Mouse (Mus musculus): ENCODE results near the gene Uchl1. TPM values are rescaled to one million over a fixed set of nuclear protein-coding genes. Genes with fewer than 3 reads are reported as not detected.

Uchl1 gene
- polyA plus RNA-seq (2012; rRNA removed), result 1,141 and 1,161 TPM in 2 replicates

- Histone ChIP-seq H3K27ac (ENCODE audit: insufficient read depth, low read length) (peak within 1 kb of the TSS; percentile 86), H3K4me1 (ENCODE audit: control insufficient read depth, insufficient read depth, low read length) (no peaks in the 10 kb centered on the region; the same call in 1 of the 2 replicates), H3K4me3 (ENCODE audit: insufficient read depth, low read length) (peak within 1 kb of the TSS; percentile 87)
- TF ChIP-seq POLR2A (IDR thresholded peaks at IDR 0.05; ENCODE audit: extremely low read depth, insufficient read depth, low read length), result peak; percentile 96
- TF ChIP-seq CTCF (IDR thresholded peaks at IDR 0.05; ENCODE audit: extremely low read depth, insufficient read depth, low read length), result no peak
These were observed at the start of gene Uchl1 for GRCm38 (mm10) chr5:66675983-66676382. Gene Uchl1, plus strand, starts transcription at chr5:66676091.

- H3K4me3 ChIP-seq (ENCODE audit: insufficient read depth, low read length), result no peak overlapping the region
- H3K4me1 ChIP-seq (ENCODE audit: control insufficient read depth, insufficient read depth, low read length), result no peaks in the 10 kb centered on the region
- no peak overlapping the region for H3K27ac ChIP-seq (ENCODE audit: insufficient read depth, low read length)
- TF ChIP-seq CTCF (IDR thresholded peaks at IDR 0.05; ENCODE audit: extremely low read depth, insufficient read depth, low read length), result no peak
- no peak for TF ChIP-seq POLR2A (IDR thresholded peaks at IDR 0.05; ENCODE audit: extremely low read depth, insufficient read depth, low read length)
These were observed 48.1 kb upstream of the Uchl1 start for GRCm38 (mm10) chr5:66627805-66628204.

GRCm38 (mm10) chr5:66635459-66636079, 40.3 kb upstream of the Uchl1 start:
- no peak overlapping the region for H3K4me3 ChIP-seq (ENCODE audit: insufficient read depth, low read length)
- no peak overlapping the region for H3K27ac ChIP-seq (ENCODE audit: insufficient read depth, low read length)
- no peaks in the 10 kb centered on the region for H3K4me1 ChIP-seq (ENCODE audit: control insufficient read depth, insufficient read depth, low read length)
- no peak for TF ChIP-seq POLR2A (IDR thresholded peaks at IDR 0.05; ENCODE audit: extremely low read depth, insufficient read depth, low read length)
- no peak for TF ChIP-seq CTCF (IDR thresholded peaks at IDR 0.05; ENCODE audit: extremely low read depth, insufficient read depth, low read length)

- TF ChIP-seq CTCF (IDR thresholded peaks at IDR 0.05; ENCODE audit: extremely low read depth, insufficient read depth, low read length) (no peak), POLR2A (IDR thresholded peaks at IDR 0.05; ENCODE audit: extremely low read depth, insufficient read depth, low read length) (no peak)
- Histone ChIP-seq H3K4me1 (ENCODE audit: control insufficient read depth, insufficient read depth, low read length) (no peaks in the 10 kb centered on the region), H3K27ac (ENCODE audit: insufficient read depth, low read length) (no peak overlapping the region), H3K4me3 (ENCODE audit: insufficient read depth, low read length) (no peak overlapping the region)
These were observed 33.7 kb upstream of the Uchl1 start for GRCm38 (mm10) chr5:66642156-66642555.

- Histone ChIP-seq H3K4me3 (ENCODE audit: insufficient read depth, low read length) (no peak overlapping the region), H3K4me1 (ENCODE audit: control insufficient read depth, insufficient read depth, low read length) (no peaks in the 10 kb centered on the region), H3K27ac (ENCODE audit: insufficient read depth, low read length) (no peak overlapping the region)
- TF ChIP-seq POLR2A (IDR thresholded peaks at IDR 0.05; ENCODE audit: extremely low read depth, insufficient read depth, low read length) (no peak), CTCF (IDR thresholded peaks at IDR 0.05; ENCODE audit: extremely low read depth, insufficient read depth, low read length) (no peak)
These were observed 32.6 kb upstream of the Uchl1 start for GRCm38 (mm10) chr5:66643260-66643659.

GRCm38 (mm10) chr5:66647504-66647903, 28.4 kb upstream of the Uchl1 start:
- no peaks in the 10 kb centered on the region for H3K4me1 ChIP-seq (ENCODE audit: control insufficient read depth, insufficient read depth, low read length)
- H3K4me3 ChIP-seq (ENCODE audit: insufficient read depth, low read length), result no peak overlapping the region
- TF ChIP-seq POLR2A (IDR thresholded peaks at IDR 0.05; ENCODE audit: extremely low read depth, insufficient read depth, low read length), result no peak
- no peak for TF ChIP-seq CTCF (IDR thresholded peaks at IDR 0.05; ENCODE audit: extremely low read depth, insufficient read depth, low read length)
- no peak overlapping the region for H3K27ac ChIP-seq (ENCODE audit: insufficient read depth, low read length)

- Histone ChIP-seq H3K4me1 (ENCODE audit: control insufficient read depth, insufficient read depth, low read length) (no peaks in the 10 kb centered on the region), H3K27ac (ENCODE audit: insufficient read depth, low read length) (no peak overlapping the region), H3K4me3 (ENCODE audit: insufficient read depth, low read length) (no peak overlapping the region)
- TF ChIP-seq CTCF (IDR thresholded peaks at IDR 0.05; ENCODE audit: extremely low read depth, insufficient read depth, low read length), result no peak
- TF ChIP-seq POLR2A (IDR thresholded peaks at IDR 0.05; ENCODE audit: extremely low read depth, insufficient read depth, low read length), result no peak
These were observed 21.7 kb upstream of the Uchl1 start for GRCm38 (mm10) chr5:66654220-66654619.

- TF ChIP-seq POLR2A (IDR thresholded peaks at IDR 0.05; ENCODE audit: extremely low read depth, insufficient read depth, low read length), result peak; percentile 18; the same call in 1 of the 2 replicates
- no peak for TF ChIP-seq CTCF (IDR thresholded peaks at IDR 0.05; ENCODE audit: extremely low read depth, insufficient read depth, low read length)
- Histone ChIP-seq H3K4me3 (ENCODE audit: insufficient read depth, low read length) (peak overlapping the region; percentile 87), H3K27ac (ENCODE audit: insufficient read depth, low read length) (no peak overlapping the region; the same call in 1 of the 2 replicates), H3K4me1 (ENCODE audit: control insufficient read depth, insufficient read depth, low read length) (no peaks in the 10 kb centered on the region; the same call in 1 of the 2 replicates)
These were observed 551 bp upstream of the Uchl1 start for GRCm38 (mm10) chr5:66675189-66675890.

GRCm38 (mm10) chr5:66676457-66677117, 696 bp downstream of the Uchl1 start:
- H3K27ac ChIP-seq (ENCODE audit: insufficient read depth, low read length), result peak overlapping the region; percentile 86

More at GRCm38 (mm10) chr5:66676457-66677117, 696 bp downstream of the Uchl1 start:
- Histone ChIP-seq H3K4me3 (ENCODE audit: insufficient read depth, low read length) (peak overlapping the region; percentile 87), H3K4me1 (ENCODE audit: control insufficient read depth, insufficient read depth, low read length) (no peaks in the 10 kb centered on the region; the same call in 1 of the 2 replicates)
- TF ChIP-seq CTCF (IDR thresholded peaks at IDR 0.05; ENCODE audit: extremely low read depth, insufficient read depth, low read length) (no peak), POLR2A (IDR thresholded peaks at IDR 0.05; ENCODE audit: extremely low read depth, insufficient read depth, low read length) (peak; percentile 57; the same call in 1 of the 2 replicates)

All from cortical plate, adult 2 months (tissue).